Mouse (Mus musculus) kidney, postnatal 25 days (tissue): ENCODE data around the gene Elp1.

Source experiments
- DNase-seq, 2 experiments: peaks; one replicate each; pipeline ENCODE4 v3.0.0; 2021; ENCODE audit warnings: mixed read lengths in 2 of 2

The Elp1 gene

GRCm38 (mm10) chr4:56801907-56802668 is at the start of gene Elp1, which contains the start of gene Fam206a:
TSS of gene Elp1 (minus strand) at chr4:56802331.
TSS of gene Fam206a (plus strand) at chr4:56802345.
- peak; percentile 94 to 95 for DNase-seq

GRCm38 (mm10) chr4:56850724-56851123 is 48.6 kb upstream of the Elp1 start:
- DNase-seq: peak; percentile 16 to 63

GRCm38 (mm10) chr4:56848044-56848443 is 45.9 kb upstream of the Elp1 start:
- DNase-seq: no peak

GRCm38 (mm10) chr4:56847400-56847799 is 45.3 kb upstream of the Elp1 start:
- DNase-seq: no peak

GRCm38 (mm10) chr4:56845896-56846533 is 43.9 kb upstream of the Elp1 start:
- DNase-seq: no peak

- no peak for DNase-seq
These were observed 42.8 kb upstream of the Elp1 start for GRCm38 (mm10) chr4:56844911-56845310.

GRCm38 (mm10) chr4:56843963-56844362 is 41.8 kb upstream of the Elp1 start:
- DNase-seq: no peak

GRCm38 (mm10) chr4:56842501-56842900 is 40.4 kb upstream of the Elp1 start:
- DNase-seq: no peak

GRCm38 (mm10) chr4:56840297-56840696 is 38.2 kb upstream of the Elp1 start:
- DNase-seq: no peak

- DNase-seq: no peak
These were observed 35.5 kb upstream of the Elp1 start for GRCm38 (mm10) chr4:56837661-56838060.

GRCm38 (mm10) chr4:56831998-56832397 is 29.9 kb upstream of the Elp1 start:
- DNase-seq: peak; percentile 16 to 66

- no peak for DNase-seq
These were observed 29.0 kb upstream of the Elp1 start for GRCm38 (mm10) chr4:56831013-56831609.

GRCm38 (mm10) chr4:56829511-56829921 is 27.4 kb upstream of the Elp1 start:
- DNase-seq: peak; percentile 34 to 64

GRCm38 (mm10) chr4:56828932-56829331 is 26.8 kb upstream of the Elp1 start:
- DNase-seq: no peak

GRCm38 (mm10) chr4:56824231-56824630 is 22.1 kb upstream of the Elp1 start:
- DNase-seq: peak in 1 of 2 experiments; percentile 23

- no peak for DNase-seq
These were observed 18.0 kb upstream of the Elp1 start for GRCm38 (mm10) chr4:56820017-56820550.

GRCm38 (mm10) chr4:56815131-56815530 is 13.0 kb upstream of the Elp1 start:
- no peak for DNase-seq

- DNase-seq: no peak
These were observed 10.0 kb upstream of the Elp1 start for GRCm38 (mm10) chr4:56812096-56812495.

GRCm38 (mm10) chr4:56811642-56812041 is 9.5 kb upstream of the Elp1 start:
- DNase-seq: no peak

GRCm38 (mm10) chr4:56809050-56809449 is 6.9 kb upstream of the Elp1 start:
- DNase-seq: no peak

- DNase-seq: no peak
These were observed 579 bp upstream of the Elp1 start for GRCm38 (mm10) chr4:56802669-56803150.

- peak in 1 of 2 experiments; percentile 36 for DNase-seq
These were observed 10.8 kb downstream of the Elp1 start for GRCm38 (mm10) chr4:56791373-56791772.

- no peak for DNase-seq
These were observed 31.1 kb downstream of the Elp1 start for GRCm38 (mm10) chr4:56771065-56771464.
